Comparison of ENCODE assay signal across 17 mouse cellular contexts in genomic region chr12:104987936-104988335, GRCm38 (mm10).
"Had no signal": no experiment of that assay in that cellular context is flagged by ENCODE, and none has a peak within 500 bp of the region (broad histone marks: within the 10 kb centered on the region; RNA-seq: fewer than 3 reads in every experiment).

No protein-coding gene starts in this region.

- H3K9ac ChIP-seq: liver, embryonic 12.5 days; liver, embryonic 14.5 days; lung, embryonic 14.5 days; midbrain, embryonic 13.5 days; midbrain, embryonic 15.5 days; neural tube, embryonic 12.5 days had no signal

- H3K4me2 ChIP-seq: liver, embryonic 12.5 days; lung, embryonic 14.5 days; midbrain, embryonic 13.5 days; midbrain, embryonic 15.5 days; neural tube, embryonic 12.5 days had no signal

- DNase-seq: lung, adult 18-20 months; lung, embryonic 14.5 days; lung, postnatal 10 days; lung, postnatal 4 days; right cerebral cortex, adult 18-20 months; right cerebral cortex, postnatal 25 days; right cerebral cortex, postnatal 4 days; spleen, adult 18-20 months; thymus, adult 2 months; thymus, postnatal 25 days; thymus, postnatal 4 days had no signal

- ATAC-seq: liver, embryonic 12.5 days; midbrain, embryonic 13.5 days; midbrain, embryonic 15.5 days had no signal

- H3K4me1 ChIP-seq: midbrain, embryonic 15.5 days had no signal

- H3K27ac ChIP-seq: liver, embryonic 12.5 days; liver, embryonic 14.5 days; midbrain, embryonic 10.5 days; midbrain, embryonic 13.5 days; midbrain, embryonic 15.5 days; neural tube, embryonic 12.5 days had no signal

- H3K9me3 ChIP-seq: liver, embryonic 12.5 days; midbrain, embryonic 10.5 days; midbrain, embryonic 13.5 days; midbrain, embryonic 15.5 days had no signal

- H3K27me3 ChIP-seq: liver, embryonic 12.5 days; midbrain, embryonic 13.5 days; midbrain, embryonic 15.5 days; neural tube, embryonic 12.5 days had no signal

- H3K4me3 ChIP-seq: liver, embryonic 12.5 days; midbrain, embryonic 10.5 days; midbrain, embryonic 13.5 days; midbrain, embryonic 15.5 days; neural tube, embryonic 12.5 days had no signal

- H3K36me3 ChIP-seq: midbrain, embryonic 10.5 days; midbrain, embryonic 13.5 days; midbrain, embryonic 15.5 days; neural tube, embryonic 12.5 days had no signal
